Mouse (Mus musculus): ENCODE data around the gene Atp5c1.

DNA sequence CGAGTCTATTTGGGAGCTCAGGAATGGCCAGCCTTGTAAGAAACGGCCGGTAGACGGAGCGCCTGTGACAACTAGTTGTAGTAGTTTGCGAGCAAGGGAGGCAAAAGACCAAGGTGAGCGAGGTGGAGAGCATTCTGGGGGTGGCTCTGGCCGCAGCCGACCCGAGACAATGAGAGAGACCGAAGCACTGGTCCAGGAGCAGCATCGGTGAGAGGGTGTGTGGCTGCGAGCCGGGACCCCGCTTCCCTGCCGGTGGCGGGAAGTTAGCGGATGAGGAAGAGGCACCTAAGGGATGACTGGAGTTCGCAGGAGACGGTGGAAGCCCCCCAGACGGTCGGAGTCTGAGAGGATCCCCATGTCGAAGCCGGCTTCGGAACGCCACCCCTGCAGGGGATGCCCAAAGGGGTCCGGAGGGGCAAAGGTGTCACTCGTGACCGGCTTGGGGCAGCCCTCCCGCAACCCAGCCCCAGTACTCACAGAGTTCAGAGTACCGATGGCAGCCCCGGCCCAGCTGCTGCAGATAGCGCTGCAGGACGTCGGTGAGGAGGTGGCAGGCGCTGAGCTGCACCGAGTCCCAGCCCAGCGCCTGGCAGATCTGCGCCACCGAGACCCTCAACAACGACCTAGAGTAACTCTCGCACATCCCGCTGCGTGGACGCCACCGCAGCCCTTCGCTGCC, 32.4 kb downstream of the Atp5c1 start:
- TF ChIP-seq POLR2A (IDR thresholded peaks at IDR 0.05; ENCODE audit: control insufficient read depth, low read depth, low read length): no peak
- no peak for TF ChIP-seq CTCF (IDR thresholded peaks at IDR 0.05; ENCODE audit: control insufficient read depth, insufficient read depth, insufficient replicate concordance, low read depth, low read length)
